Mouse (Mus musculus) midbrain, embryonic 11.5 days (tissue): ENCODE data around the gene Psmd4. TPM values are rescaled to one million over a fixed set of nuclear protein-coding genes. Genes with fewer than 3 reads are reported as not detected.

ENCODE experiments used
- ATAC-seq: fragments of 200-750 bp; cut with Nextera tagmentation; 2 replicates; pipeline ENCODE4 v1.8.0; 2017; ENCODE audit warnings: moderate TSS enrichment, moderate library complexity; ENCODE audit not compliant: low FRiP score
- DNase-seq: peaks from one replicate; pipeline ENCODE4 v3.0.0; 2015; ENCODE audit warnings: low spot score; ENCODE audit errors: missing footprints
- H3K27ac ChIP-seq: fragments of 300-500 bp; sonication (generic); 2 replicates; pipeline ENCODE4 v1.5.1; 2014; ENCODE audit warnings: low read depth, low read length
- H3K27me3 ChIP-seq: fragments of 300-500 bp; sonication (generic); 2 replicates; pipeline ENCODE4 v1.6.1; 2014; ENCODE audit warnings: mild to moderate bottlenecking, low read length, moderate library complexity, mixed read lengths; ENCODE audit not compliant: control insufficient read depth, insufficient read depth
- H3K36me3 ChIP-seq: fragments of 300-500 bp; sonication (generic); 2 replicates; pipeline ENCODE4 v1.6.1; 2014; ENCODE audit warnings: mild to moderate bottlenecking, low read length, moderate library complexity, mixed read lengths; ENCODE audit not compliant: control insufficient read depth, insufficient read depth
- H3K4me1 ChIP-seq: fragments of 300-500 bp; sonication (generic); 2 replicates; pipeline ENCODE4 v1.6.1; 2014; ENCODE audit warnings: low read length; ENCODE audit not compliant: control insufficient read depth, insufficient read depth
- H3K4me2 ChIP-seq: fragments of 300-500 bp; sonication (generic); 2 replicates; pipeline ENCODE4 v1.6.1; 2014; ENCODE audit warnings: mild to moderate bottlenecking, moderate library complexity
- H3K4me3 ChIP-seq: fragments of 300-500 bp; sonication (generic); 2 replicates; pipeline ENCODE4 v1.5.1; 2014; ENCODE audit warnings: low read depth, low read length
- H3K9ac ChIP-seq: fragments of 300-500 bp; sonication (generic); 2 replicates; pipeline ENCODE4 v1.6.1; 2014; ENCODE audit warnings: low read length
- H3K9me3 ChIP-seq: fragments of 300-500 bp; sonication (generic); 2 replicates; pipeline ENCODE4 v1.6.1; 2016; ENCODE audit warnings: low read length; ENCODE audit not compliant: control insufficient read depth
- WGBS: fragments of 180-500 bp; shearing (Covaris S2); extraction: QIAGEN DNeasy Blood & Tissue Kit; methylation state at CpG from one replicate; pipeline ENCODE4 v1.1.7; 2014; 5-methylcytosine and 5-hydroxymethylcytosine counted together
- polyA plus RNA-seq: library from polyadenylated mRNA; unstranded; fragments of >200 nt; fragmentation: Nextera tagmentation; extraction: Ambion mirVana; gene quantifications from 2 replicates; pipeline ENCODE4 v1.2.1, GENCODE M21; 2014

Gene Psmd4
- polyA plus RNA-seq, 1 experiment from 2014 or later, result 316 TPM

DNA sequence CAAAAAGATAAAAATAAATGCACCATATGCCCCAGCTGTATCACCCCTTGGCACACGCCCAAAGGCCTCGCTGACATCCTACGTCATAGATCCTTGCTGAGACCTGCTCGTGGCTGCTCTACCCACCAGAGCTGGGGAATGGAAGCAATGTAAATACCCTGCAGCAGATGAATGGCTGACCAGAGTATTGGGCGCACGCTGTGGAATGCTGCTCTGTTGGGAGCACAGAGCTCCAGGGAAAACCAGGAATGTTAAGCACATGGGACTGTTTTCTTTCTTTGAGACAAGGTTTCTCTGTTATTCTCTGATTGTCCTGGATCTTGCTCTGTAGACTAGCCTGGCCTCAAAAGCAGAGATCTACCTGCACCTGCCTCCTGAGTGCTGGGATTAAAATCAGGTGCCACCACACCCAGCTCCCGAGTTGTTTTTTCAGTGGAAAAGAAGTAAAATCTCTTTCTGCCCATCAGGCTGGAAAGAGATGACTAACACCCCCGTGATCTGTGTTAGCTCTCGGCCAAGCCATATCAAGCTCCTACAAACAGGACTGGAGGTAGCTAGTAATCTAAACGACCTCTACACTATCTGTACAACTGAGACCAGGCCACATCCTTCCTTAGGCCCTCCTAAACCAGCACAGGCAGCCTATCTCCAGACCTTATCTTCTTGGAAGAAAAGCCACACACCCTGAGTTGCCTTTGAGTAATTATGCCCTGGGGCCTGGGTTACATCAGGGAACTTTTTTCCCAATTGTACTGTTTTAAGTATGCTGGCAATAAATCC is 12.3 kb upstream of the Psmd4 start:
- Histone ChIP-seq H3K9me3 (no peaks in the 10 kb centered on the region), H3K9ac (no peak overlapping the region), H3K27ac (no peak overlapping the region), H3K4me3 (no peak overlapping the region), H3K27me3 (no peaks in the 10 kb centered on the region), H3K4me1 (no peaks in the 10 kb centered on the region), H3K36me3 (peaks cover 4% of the 10 kb centered on the region), H3K4me2 (no peak overlapping the region)
- peak; percentile 73 for DNase-seq
- 59% methylated on average over 10 of the region's 10 CpGs for WGBS
- no peak for ATAC-seq

GRCm38 (mm10) chr3:95053701-95054100 is 11.3 kb upstream of the Psmd4 start:
- Histone ChIP-seq H3K9ac (no peak overlapping the region), H3K27me3 (no peaks in the 10 kb centered on the region), H3K4me3 (no peak overlapping the region), H3K4me1 (no peaks in the 10 kb centered on the region), H3K9me3 (no peaks in the 10 kb centered on the region), H3K36me3 (0 out of 2 replicates have a peak, but pooled peaks cover 2% of the 10 kb centered on the region), H3K27ac (no peak overlapping the region), H3K4me2 (no peak overlapping the region)
- 48% methylated on average over 3 of the region's 3 CpGs for WGBS
- ATAC-seq (peak; percentile 57), DNase-seq (peak; percentile 88)

- no peak overlapping the region for H3K4me2 ChIP-seq
- peak; percentile 90 for DNase-seq
- H3K27ac ChIP-seq, result no peak overlapping the region
- no peak for ATAC-seq
- 72% methylated on average over 1 of the region's 1 CpGs for WGBS
- H3K36me3 ChIP-seq, result 0 out of 2 replicates have a peak, but pooled peaks cover under 1% of the 10 kb centered on the region
- no peaks in the 10 kb centered on the region for H3K9me3 ChIP-seq
- H3K27me3 ChIP-seq, result no peaks in the 10 kb centered on the region
- H3K4me1 ChIP-seq, result no peaks in the 10 kb centered on the region
- H3K4me3 ChIP-seq, result no peak overlapping the region
- no peak overlapping the region for H3K9ac ChIP-seq
These were observed 10.5 kb upstream of the Psmd4 start for GRCm38 (mm10) chr3:95052959-95053358.

DNA sequence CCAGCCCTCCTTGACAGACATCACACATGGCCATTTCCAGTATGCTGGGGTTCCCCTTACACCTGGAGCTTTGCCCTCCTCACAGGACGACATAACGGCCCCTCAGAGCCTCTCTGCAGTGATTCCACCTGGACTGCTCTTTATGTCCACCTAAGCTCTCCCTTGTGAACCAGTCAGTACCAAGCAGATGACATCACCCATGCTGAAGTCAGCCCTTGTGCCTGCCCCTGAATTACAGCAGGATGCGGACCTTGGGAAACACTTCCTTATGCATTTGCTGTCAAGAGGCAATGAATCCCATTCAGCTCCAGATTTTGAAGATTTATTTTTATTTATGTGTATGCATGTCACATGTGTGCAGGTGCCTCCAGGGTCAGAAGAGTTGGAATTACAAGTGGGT is 5.5 kb upstream of the Psmd4 start:
- no peak overlapping the region for H3K4me2 ChIP-seq
- no peak overlapping the region for H3K9ac ChIP-seq
- no peaks in the 10 kb centered on the region for H3K4me1 ChIP-seq
- H3K27ac ChIP-seq, result no peak overlapping the region
- ATAC-seq, result no peak
- H3K9me3 ChIP-seq, result no peaks in the 10 kb centered on the region
- no peak for DNase-seq
- 85% methylated on average over 3 of the region's 3 CpGs for WGBS
- no peaks in the 10 kb centered on the region for H3K36me3 ChIP-seq
- H3K4me3 ChIP-seq, result no peak overlapping the region
- H3K27me3 ChIP-seq, result no peaks in the 10 kb centered on the region

DNA sequence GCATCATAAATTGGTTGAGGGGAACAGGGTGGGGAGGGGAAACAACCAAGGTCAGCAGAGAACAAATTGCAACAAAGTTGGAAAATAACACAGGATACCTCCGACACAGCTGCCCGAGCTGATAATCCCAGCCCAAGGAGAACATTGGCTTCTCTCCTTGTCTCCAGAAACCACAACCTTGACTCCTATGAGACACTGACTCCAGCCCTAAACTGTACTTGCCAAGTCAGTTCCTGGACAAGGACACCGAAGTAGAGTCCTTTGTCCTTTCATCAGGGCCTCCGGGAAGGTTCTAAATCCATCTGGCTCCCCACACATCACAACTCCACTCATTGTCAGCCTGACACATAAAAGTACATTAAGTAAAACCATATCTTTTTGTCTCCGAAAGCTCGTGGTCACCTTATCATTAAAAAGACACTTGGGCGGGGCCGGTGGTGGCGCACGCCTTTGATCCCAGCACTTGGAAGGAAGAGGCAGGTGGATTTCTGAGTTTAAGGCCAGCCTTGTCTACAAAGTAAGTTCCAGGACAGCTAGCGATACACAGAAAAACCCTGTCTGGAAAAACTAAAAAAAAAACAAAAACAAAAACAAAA is 4.1 kb upstream of the Psmd4 start:
- Histone ChIP-seq H3K9ac (no peak overlapping the region), H3K4me2 (no peak overlapping the region), H3K4me3 (no peak overlapping the region), H3K27ac (no peak overlapping the region), H3K4me1 (peaks cover 1% of the 10 kb centered on the region), H3K9me3 (no peaks in the 10 kb centered on the region), H3K36me3 (no peaks in the 10 kb centered on the region), H3K27me3 (no peaks in the 10 kb centered on the region)
- WGBS, result 94% methylated on average over 11 of the region's 11 CpGs
- DNase-seq, result no peak
- ATAC-seq, result no peak

DNA sequence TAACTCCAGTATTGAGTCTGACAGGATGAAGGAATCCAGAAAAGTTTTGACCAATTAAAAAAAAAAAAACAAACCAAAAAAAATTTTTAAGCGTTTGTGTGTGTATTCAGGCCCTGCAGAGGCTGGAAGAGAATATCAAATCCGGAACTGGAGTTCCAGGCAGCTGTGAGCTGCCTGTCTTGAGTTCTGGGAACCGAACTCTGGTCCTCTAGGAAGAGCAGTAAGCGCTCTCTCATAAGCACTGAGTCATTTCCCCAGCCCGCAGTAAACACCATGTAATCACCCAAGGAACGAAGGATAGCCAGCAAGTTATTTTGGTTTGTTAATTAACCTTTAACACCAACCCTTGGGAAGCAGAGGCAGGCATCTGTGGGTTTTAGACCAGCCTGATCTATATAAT is 837 bp upstream of the Psmd4 start:
- no peaks in the 10 kb centered on the region for H3K9me3 ChIP-seq
- ATAC-seq, result no peak

GRCm38 (mm10) chr3:95042838-95043229 is 420 bp upstream of the Psmd4 start:
- DNase-seq (no peak), ATAC-seq (peak; percentile 56)
- no peak overlapping the region for H3K9ac ChIP-seq
- no peaks in the 10 kb centered on the region for H3K27me3 ChIP-seq
- 33% methylated on average over 7 of the region's 7 CpGs for WGBS
- peak overlapping the region; percentile 36 for H3K4me2 ChIP-seq
- H3K9me3 ChIP-seq, result no peaks in the 10 kb centered on the region
- H3K27ac ChIP-seq, result no peak overlapping the region
- H3K36me3 ChIP-seq, result no peaks in the 10 kb centered on the region
- H3K4me1 ChIP-seq, result peaks cover 5% of the 10 kb centered on the region
- peak overlapping the region; percentile 61 for H3K4me3 ChIP-seq

More for the DNA sequence above, 837 bp upstream of the Psmd4 start:
- 79% methylated on average over 6 of the region's 6 CpGs for WGBS
- H3K27me3 ChIP-seq, result no peaks in the 10 kb centered on the region
- no peaks in the 10 kb centered on the region for H3K36me3 ChIP-seq
- no peak overlapping the region for H3K4me2 ChIP-seq
- no peak overlapping the region for H3K9ac ChIP-seq
- DNase-seq, result no peak
- H3K27ac ChIP-seq, result no peak overlapping the region
- H3K4me1 ChIP-seq, result peaks cover 5% of the 10 kb centered on the region
- H3K4me3 ChIP-seq, result no peak overlapping the region

- Histone ChIP-seq H3K27ac (no peak overlapping the region), H3K27me3 (no peaks in the 10 kb centered on the region), H3K4me3 (peak overlapping the region; percentile 61), H3K4me1 (peaks cover 5% of the 10 kb centered on the region), H3K36me3 (no peaks in the 10 kb centered on the region), H3K4me2 (peak overlapping the region; percentile 49), H3K9ac (peak overlapping the region; percentile 68), H3K9me3 (no peaks in the 10 kb centered on the region)
- no peak for DNase-seq
- ATAC-seq, result no peak
- WGBS, result 19% methylated on average over 3 of the region's 3 CpGs
These were observed 789 bp downstream of the Psmd4 start for GRCm38 (mm10) chr3:95041625-95042024.

- no peak overlapping the region for H3K4me2 ChIP-seq
- 77% methylated on average over 3 of the region's 3 CpGs for WGBS
- DNase-seq (no peak), ATAC-seq (no peak)
- peaks cover 30% of the 10 kb centered on the region for H3K36me3 ChIP-seq
- no peaks in the 10 kb centered on the region for H3K9me3 ChIP-seq
- H3K4me1 ChIP-seq, result no peaks in the 10 kb centered on the region
- H3K4me3 ChIP-seq, result no peak overlapping the region
- H3K9ac ChIP-seq, result no peak overlapping the region
- no peaks in the 10 kb centered on the region for H3K27me3 ChIP-seq
- H3K27ac ChIP-seq, result no peak overlapping the region
These were observed 12.5 kb downstream of the Psmd4 start for GRCm38 (mm10) chr3:95029953-95030352.
